ENCODE assay signal across 9 mouse cellular contexts in the genomic region with DNA sequence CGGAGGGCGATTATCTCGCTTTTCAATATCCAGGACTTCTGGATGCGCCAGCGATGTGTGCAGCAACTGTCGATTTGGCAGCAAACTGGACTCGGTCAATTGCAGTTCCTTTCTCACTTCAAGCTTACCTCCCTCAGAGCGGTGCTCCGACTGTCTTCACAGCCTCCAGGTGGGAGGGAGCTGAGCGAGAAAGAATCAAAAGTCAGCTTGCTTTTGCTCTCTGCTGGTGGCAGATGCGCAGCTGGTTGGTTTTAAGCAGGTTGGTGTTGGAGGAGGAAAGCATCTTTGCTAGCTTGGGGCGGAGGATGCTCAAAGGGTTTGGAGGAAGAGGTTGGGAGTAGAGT. TPM values are rescaled to one million over a fixed set of nuclear protein-coding genes. Genes with fewer than 3 reads are reported as not detected.
DNase-seq lines count a peak whose midpoint lies in the region; ATAC-seq lines count a peak whose summit lies in the region.
"Had no signal": no experiment of that assay in that cellular context is flagged by ENCODE, and none has a peak within 500 bp of the region (broad histone marks: within the 10 kb centered on the region; RNA-seq: fewer than 3 reads in every experiment).

A gene (plus strand): TSS at position 72 of the 344 bp plus-strand sequence.

- no peaks in the 10 kb centered on the region for H3K27me3 ChIP-seq in neural tube, embryonic 11.5 days (ENCODE audit: control insufficient read depth, insufficient read depth, low read length)
- H3K27me3 ChIP-seq in midbrain, embryonic 14.5 days (ENCODE audit: control insufficient read depth, insufficient read depth, low read length): no peaks in the 10 kb centered on the region; the same call in 1 of the 2 replicates

- H3K4me1 ChIP-seq in neural tube, embryonic 11.5 days (ENCODE audit: control insufficient read depth, insufficient read depth, low read length): peaks cover 7% of the 10 kb centered on the region; the same call in 1 of the 2 replicates
- H3K4me1 ChIP-seq in midbrain, embryonic 14.5 days (ENCODE audit: control insufficient read depth, insufficient read depth, low read length): peaks cover 23% of the 10 kb centered on the region

- 3% methylated on average over 12 of the region's 12 CpGs for WGBS in neural tube, embryonic 11.5 days
- WGBS in midbrain, embryonic 14.5 days: 1% methylated on average over 12 of the region's 12 CpGs

- peak within 1 kb of the TSS; percentile 95 for H3K4me2 ChIP-seq in neural tube, embryonic 11.5 days (ENCODE audit: low read depth)
- peak within 1 kb of the TSS; percentile 60 for H3K4me2 ChIP-seq in midbrain, embryonic 14.5 days (ENCODE audit: low read length)

- H3K4me3 ChIP-seq in neural tube, embryonic 11.5 days (ENCODE audit: low read depth, low read length): peak within 1 kb of the TSS; percentile 55
- H3K4me3 ChIP-seq in midbrain, embryonic 14.5 days (replicated peaks; ENCODE audit: low read depth, low read length): peak within 1 kb of the TSS; percentile 48
- H3K4me3 ChIP-seq: erythroblast, embryonic 14.5 days had no signal

- H3K9ac ChIP-seq in neural tube, embryonic 11.5 days (ENCODE audit: low read length): peak within 1 kb of the TSS; percentile 58
- H3K9ac ChIP-seq in midbrain, embryonic 14.5 days (replicated peaks; ENCODE audit: low read length): peak within 1 kb of the TSS; percentile 41

- H3K36me3 ChIP-seq in neural tube, embryonic 11.5 days (ENCODE audit: control insufficient read depth, insufficient read depth, low read length): no peaks in the 10 kb centered on the region
- no peaks in the 10 kb centered on the region for H3K36me3 ChIP-seq in midbrain, embryonic 14.5 days (ENCODE audit: control insufficient read depth, insufficient read depth, low read length)

- H3K27ac ChIP-seq in neural tube, embryonic 11.5 days (ENCODE audit: low read depth, low read length): no peak within 1 kb of the TSS
- peak within 1 kb of the TSS; percentile 50 for H3K27ac ChIP-seq in midbrain, embryonic 14.5 days (replicated peaks; ENCODE audit: low read depth, low read length)

- H3K9me3 ChIP-seq in neural tube, embryonic 11.5 days (ENCODE audit: control insufficient read depth, low read length): no peaks in the 10 kb centered on the region
- H3K9me3 ChIP-seq in midbrain, embryonic 14.5 days (ENCODE audit: control insufficient read depth, low read length): no peaks in the 10 kb centered on the region

- ATAC-seq in neural tube, embryonic 11.5 days (ENCODE audit: insufficient read depth, low FRiP score, low TSS enrichment): no peak
- peak; percentile 71 for ATAC-seq in midbrain, embryonic 14.5 days (ENCODE audit: low FRiP score, low TSS enrichment)

- peak; percentile 2 for DNase-seq in adrenal gland, postnatal 10 days
- no peak for DNase-seq in adrenal gland, postnatal 14 days
- peak; percentile 58 for DNase-seq in neural tube, embryonic 11.5 days (ENCODE audit: low spot score)
- no peak for DNase-seq in neural tube, embryonic 10.5 days (ENCODE audit: extremely low spot score, low spot score)
- DNase-seq in layer of hippocampus, postnatal 25 days (ENCODE audit: extremely low spot score in 1 of 2, low spot score in 1 of 2): no peak
- DNase-seq in midbrain, embryonic 14.5 days: peak; percentile 73
- DNase-seq in adipocyte (ENCODE audit: low spot score): no peak
- no peak for DNase-seq in spleen, adult 12 weeks (ENCODE audit: low spot score)

RNA-seq across cellular contexts. Expression of the gene that starts here (rescaled TPM):
- under 1 TPM; 0.58 to 0.60 TPM for total RNA-seq in adrenal gland, postnatal 10 days (2021)
- 0.22 and 0.34 TPM in 2 replicates for total RNA-seq in adrenal gland, postnatal 14 days (2021)
- 4.4 and 5.1 TPM in 2 replicates for polyA plus RNA-seq in neural tube, embryonic 11.5 days (2014; fragmentation: Nextera tagmentation; extraction: Ambion mirVana)
- total RNA-seq in layer of hippocampus, postnatal 25 days (2021): 10 to 100 TPM; 30.4 to 35.9 TPM
- polyA plus RNA-seq in midbrain, embryonic 14.5 days (2014; fragmentation: Nextera tagmentation; extraction: Ambion mirVana): 6.7 and 7.7 TPM in 2 replicates
- polyA plus RNA-seq: erythroblast, embryonic 14.5 days had no signal

Comparison
In these comparisons a context has a peak if more than half of its experiments do, and no peak if none do; other contexts are left out.
1. RNA of the gene that starts here (total RNA-seq): 30.4 to 35.9 TPM in layer of hippocampus, postnatal 25 days; 0.58 to 0.60 TPM in adrenal gland, postnatal 10 days and 0.22 to 0.34 TPM in adrenal gland, postnatal 14 days; every median in the first group is over 10 times any median in the second.
2. DNase-seq: peak in neural tube, embryonic 11.5 days (single experiment) and midbrain, embryonic 14.5 days (single experiment); none in adrenal gland, postnatal 14 days (single experiment), neural tube, embryonic 10.5 days (single experiment), layer of hippocampus, postnatal 25 days (0 of 2), adipocyte (single experiment) and spleen, adult 12 weeks (single experiment).
3. Peak in DNase-seq in adrenal gland, postnatal 10 days; RNA of the gene not detected or under 1 TPM.